Mouse (Mus musculus): ENCODE measurements around the gene Eapp. TPM values are rescaled to one million over a fixed set of nuclear protein-coding genes. Genes with fewer than 3 reads are reported as not detected.
A peak's percentile ranks its signal among the peaks of the same experiment; 100 is the strongest.

Eapp gene
- total and polyA plus RNA-seq, 3 experiments = 43.1 to 53.9 (median 51.5) TPM

GRCm38 (mm10) chr12:54675396-54675795 lies 20.3 kb downstream of the Eapp start:
- Histone ChIP-seq H3K36me3 (replicated peaks in 1 of 2; ENCODE audit: control insufficient read depth in 1 of 2, insufficient read depth in 1 of 2, low read length in 1 of 2) (peaks cover 57 to 82% of the 10 kb centered on the region in 2 experiments), H3K4me3 (replicated peaks in 1 of 3; ENCODE audit: low read depth in 2 of 3, low read length in 2 of 3, poor library complexity in 1 of 3) (no peak overlapping the region), H3K27ac (ENCODE audit: insufficient read depth, low read depth) (no peak overlapping the region), H3K9ac (ENCODE audit: insufficient read depth, low read depth) (no peak overlapping the region), H3K79me2 (replicated peaks; ENCODE audit: control insufficient read depth, extremely low read depth, insufficient read depth, poor library complexity, severe bottlenecking) (no peaks in the 10 kb centered on the region), H3K4me1 (ENCODE audit: control insufficient read depth in 1 of 2, insufficient read depth in 2 of 2) (no peaks in the 10 kb centered on the region), H3K4me2 (ENCODE audit: insufficient read depth, low read depth, poor library complexity, severe bottlenecking) (no peak overlapping the region), H3K27me3 (replicated peaks) (no peaks in the 10 kb centered on the region), H3K9me3 (replicated peaks; ENCODE audit: low read length) (no peaks in the 10 kb centered on the region)
- dilution Hi-C loops (cut with MboI; ENCODE audit: extremely low pct_ligation_motif_present, extremely low pct_unique_long_range_greater_than_20kb, low sequenced_read_pairs) (no loop called here), in situ Hi-C loops (cut with MboI; ENCODE audit: low pct_ligation_motif_present, low pct_unique_long_range_greater_than_20kb, low sequenced_read_pairs) (no loop called here)
- no peak for DNase-seq (ENCODE audit: extremely low read depth)
- TF ChIP-seq CTCF (conservative IDR thresholded peaks at IDR 0.05 in 1 of 2, IDR thresholded peaks at IDR 0.05 in 1 of 2; ENCODE audit: low read depth in 2 of 2, low read length in 2 of 2) (peak in 1 of 2 experiments; percentile 29; a peak in 1 of 4 replicates), MYC (IDR thresholded peaks at IDR 0.05; ENCODE audit: low read depth, low read length) (no peak)

GRCm38 (mm10) chr12:54671262-54671661 lies 24.4 kb downstream of the Eapp start:
- TF ChIP-seq JUN (IDR thresholded peaks at IDR 0.05; ENCODE audit: insufficient read depth, low read depth, low read length) = no peak
- no peak for TF ChIP-seq ZKSCAN1 (IDR thresholded peaks at IDR 0.05; ENCODE audit: borderline replicate concordance, low read depth, low read length)
- TF ChIP-seq ZMIZ1 (IDR thresholded peaks at IDR 0.05; ENCODE audit: low read depth, low read length) = no peak
- no peak for TF ChIP-seq MEF2A (IDR thresholded peaks at IDR 0.05; ENCODE audit: borderline replicate concordance, low read depth, low read length)
- TF ChIP-seq JUND (conservative IDR thresholded peaks at IDR 0.05; ENCODE audit: low read depth, low read length) = no peak
- no peak for TF ChIP-seq EP300 (IDR thresholded peaks at IDR 0.05; ENCODE audit: low read length)
- TF ChIP-seq SIN3A (IDR thresholded peaks at IDR 0.05; ENCODE audit: low read length) = no peak
- TF ChIP-seq HCFC1 (IDR thresholded peaks at IDR 0.05; ENCODE audit: low read depth, low read length) = no peak
- TF ChIP-seq IRF4 (IDR thresholded peaks at IDR 0.05; ENCODE audit: low read depth, low read length) = no peak
- no peak for TF ChIP-seq UBTF (IDR thresholded peaks at IDR 0.05; ENCODE audit: low read depth, low read length)
- no peak for TF ChIP-seq USF2 (conservative IDR thresholded peaks at IDR 0.05; ENCODE audit: low read depth, low read length)
- no peak for TF ChIP-seq MAX (IDR thresholded peaks at IDR 0.05; ENCODE audit: low read length)
- TF ChIP-seq NRF1 (IDR thresholded peaks at IDR 0.05; ENCODE audit: low read depth, low read length) = no peak
- no peak for TF ChIP-seq ZC3H11A (IDR thresholded peaks at IDR 0.05; ENCODE audit: low read depth, low read length)
- TF ChIP-seq MAFK (IDR thresholded peaks at IDR 0.05; ENCODE audit: insufficient replicate concordance, low read length) = no peak
- no peak for TF ChIP-seq RAD21 (IDR thresholded peaks at IDR 0.05; ENCODE audit: low read depth, low read length)
- TF ChIP-seq ETS1 (conservative IDR thresholded peaks at IDR 0.05; ENCODE audit: low read depth, low read length) = no peak
- no peak for TF ChIP-seq SMC3 (IDR thresholded peaks at IDR 0.05; ENCODE audit: low read depth, low read length)
- Histone ChIP-seq H3K79me2 (replicated peaks; ENCODE audit: control insufficient read depth, extremely low read depth, insufficient read depth, poor library complexity, severe bottlenecking) (no peaks in the 10 kb centered on the region), H3K4me2 (ENCODE audit: insufficient read depth, low read depth, poor library complexity, severe bottlenecking) (no peak overlapping the region), H3K9me3 (replicated peaks; ENCODE audit: low read length) (no peaks in the 10 kb centered on the region), H3K4me1 (ENCODE audit: control insufficient read depth in 1 of 2, insufficient read depth in 2 of 2) (no peaks in the 10 kb centered on the region), H3K4me3 (replicated peaks in 1 of 3; ENCODE audit: low read depth in 2 of 3, low read length in 2 of 3, poor library complexity in 1 of 3) (no peak overlapping the region), H3K27me3 (replicated peaks) (no peaks in the 10 kb centered on the region), H3K27ac (ENCODE audit: insufficient read depth, low read depth) (no peak overlapping the region), H3K9ac (ENCODE audit: insufficient read depth, low read depth) (no peak overlapping the region), H3K36me3 (replicated peaks in 1 of 2; ENCODE audit: control insufficient read depth in 1 of 2, insufficient read depth in 1 of 2, low read length in 1 of 2) (peaks cover 41 to 64% of the 10 kb centered on the region in 2 experiments)
- no peak for DNase-seq (ENCODE audit: extremely low read depth)
- in situ Hi-C loops (cut with MboI; ENCODE audit: low pct_ligation_motif_present, low pct_unique_long_range_greater_than_20kb, low sequenced_read_pairs) = no loop called here
- dilution Hi-C loops (cut with MboI; ENCODE audit: extremely low pct_ligation_motif_present, extremely low pct_unique_long_range_greater_than_20kb, low sequenced_read_pairs) = no loop called here
